Mouse (Mus musculus) liver, embryonic 11.5 days (tissue): ENCODE results near the gene 4933430I17Rik. TPM values are rescaled to one million over a fixed set of nuclear protein-coding genes. Genes with fewer than 3 reads are reported as not detected.
"Not testable (repeated sequence)": the region's sequence is repeated elsewhere in the genome, so short reads cannot be mapped to it uniquely, and the experiment has no call there.

Experiments
- ATAC-seq: fragments of 200-750 bp; cut with Nextera tagmentation; replicated peaks from 2 replicates; pipeline ENCODE4 v1.8.0; 2017; ENCODE audit warnings: moderate number of reproducible peaks, mild to moderate bottlenecking, moderate TSS enrichment, moderate library complexity; ENCODE audit not compliant: low FRiP score
- DNase-seq: peaks from one replicate; pipeline ENCODE4 v3.0.0-alpha.2; 2017; ENCODE audit warnings: low spot score
- H3K27ac ChIP-seq: fragments of 300-500 bp; sonication (generic); 2 replicates; pipeline ENCODE4 v1.5.1; 2014; ENCODE audit warnings: mild to moderate bottlenecking, low read depth, low read length, control low read depth
- H3K27me3 ChIP-seq: fragments of 300-500 bp; sonication (generic); replicated peaks from 2 replicates; pipeline ENCODE4 v1.6.1; 2014; ENCODE audit warnings: low read length, mixed read lengths; ENCODE audit not compliant: control insufficient read depth, insufficient read depth
- H3K36me3 ChIP-seq: fragments of 300-500 bp; sonication (generic); 2 replicates; pipeline ENCODE4 v1.6.1; 2014; ENCODE audit warnings: mild to moderate bottlenecking, low read length, moderate library complexity, mixed read lengths; ENCODE audit not compliant: control insufficient read depth, insufficient read depth
- H3K4me1 ChIP-seq: fragments of 300-500 bp; sonication (generic); replicated peaks from 2 replicates; pipeline ENCODE4 v1.6.1; 2014; ENCODE audit warnings: low read length, mixed read lengths; ENCODE audit not compliant: control insufficient read depth, insufficient read depth
- H3K4me2 ChIP-seq: fragments of 300-500 bp; sonication (generic); 2 replicates; pipeline ENCODE4 v1.6.1; 2014; ENCODE audit warnings: mild to moderate bottlenecking, control low read depth, moderate library complexity
- H3K4me3 ChIP-seq: fragments of 300-500 bp; sonication (generic); 2 replicates; pipeline ENCODE4 v1.5.1; 2014; ENCODE audit warnings: low read depth, low read length, control low read depth
- H3K9ac ChIP-seq: fragments of 300-500 bp; sonication (generic); 2 replicates; pipeline ENCODE4 v1.6.1; 2014; ENCODE audit warnings: low read depth, low read length, control low read depth
- H3K9me3 ChIP-seq: fragments of 300-500 bp; sonication (generic); 2 replicates; pipeline ENCODE4 v1.6.1; 2016; ENCODE audit warnings: low read length, inconsistent platforms, mixed read lengths; ENCODE audit not compliant: control insufficient read depth
- WGBS: fragments of 180-500 bp; shearing (Covaris S2); extraction: QIAGEN DNeasy Blood & Tissue Kit; methylation state at CpG from one replicate; pipeline ENCODE4 v1.1.7; 2014; 5-methylcytosine and 5-hydroxymethylcytosine counted together
- polyA plus RNA-seq: library from polyadenylated mRNA; unstranded; fragments of >200 nt; fragmentation: Nextera tagmentation; extraction: Ambion mirVana; gene quantifications from 2 replicates; pipeline ENCODE4 v1.2.1, GENCODE M21; 2014

4933430I17Rik gene
- polyA plus RNA-seq, 1 experiment from 2014 or later = 0.36 TPM

GRCm38 (mm10) chr4:62593546-62594240 is 68.5 kb downstream of the 4933430I17Rik start:
- H3K4me2 ChIP-seq, ATAC-seq, DNase-seq, H3K9ac ChIP-seq, H3K4me3 ChIP-seq, H3K9me3 ChIP-seq, H3K27me3 ChIP-seq, H3K4me1 ChIP-seq, H3K27ac ChIP-seq, H3K36me3 ChIP-seq: not testable (repeated sequence)
- WGBS = 80% methylated on average over 24 of the region's 24 CpGs

GRCm38 (mm10) chr4:62594442-62594841 is 69.3 kb downstream of the 4933430I17Rik start:
- ATAC-seq (no peak), DNase-seq (no peak)
- Histone ChIP-seq H3K27me3 (no peaks in the 10 kb centered on the region), H3K36me3 (no peaks in the 10 kb centered on the region), H3K9ac (no peak overlapping the region), H3K9me3 (no peaks in the 10 kb centered on the region), H3K27ac (no peak overlapping the region), H3K4me3 (no peak overlapping the region), H3K4me1 (no peaks in the 10 kb centered on the region), H3K4me2 (no peak overlapping the region)
- 82% methylated on average over 5 of the region's 5 CpGs for WGBS

DNA sequence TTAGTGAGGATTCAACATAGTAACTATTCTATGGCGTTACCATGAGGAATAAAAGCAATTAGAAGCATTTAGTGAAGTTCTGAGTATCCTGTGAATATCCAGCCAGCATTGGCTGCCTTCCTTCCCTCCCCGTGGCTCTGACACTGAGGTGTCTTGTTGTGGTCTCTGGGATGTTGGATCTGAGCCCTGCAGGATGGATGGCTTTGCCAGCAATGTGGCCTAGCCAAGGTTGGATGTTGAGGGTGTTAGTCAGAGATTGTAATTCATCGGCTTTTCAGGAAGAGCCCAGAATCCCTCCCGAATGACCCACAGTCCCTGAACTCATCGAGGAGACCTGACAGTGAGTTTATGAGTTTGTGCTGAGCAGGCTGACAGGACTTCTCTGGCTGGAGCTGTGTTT is 70.9 kb downstream of the 4933430I17Rik start:
- WGBS = 64% methylated on average over 5 of the region's 5 CpGs
- no peak for DNase-seq
- Histone ChIP-seq H3K27ac (no peak overlapping the region), H3K27me3 (no peaks in the 10 kb centered on the region), H3K9ac (no peak overlapping the region), H3K36me3 (no peaks in the 10 kb centered on the region), H3K4me2 (no peak overlapping the region), H3K4me1 (no peaks in the 10 kb centered on the region), H3K9me3 (no peaks in the 10 kb centered on the region), H3K4me3 (no peak overlapping the region)
- ATAC-seq = no peak

Other genes starting within 250 kb of the 4933430I17Rik start
- 26.9 and 29.9 TPM in 2 replicates for gene Fkbp15, start 164.8 kb upstream of the 4933430I17Rik start, polyA plus RNA-seq
- gene Slc31a1, start 164.6 kb upstream of the 4933430I17Rik start, polyA plus RNA-seq = 48.6 and 56.8 TPM in 2 replicates
- 155 and 156 TPM in 2 replicates for gene Cdc26, start 116.7 kb upstream of the 4933430I17Rik start, polyA plus RNA-seq
- gene Prpf4, start 116.6 kb upstream of the 4933430I17Rik start, polyA plus RNA-seq = 30.7 and 30.8 TPM in 2 replicates
- gene Rnf183, start 90.1 kb upstream of the 4933430I17Rik start, polyA plus RNA-seq = not detected in 2 replicates
- gene Wdr31, start 54.5 kb upstream of the 4933430I17Rik start, polyA plus RNA-seq = 5.2 and 5.3 TPM in 2 replicates
- gene Bspry, start 45.3 kb upstream of the 4933430I17Rik start, polyA plus RNA-seq = 0.48 and 0.99 TPM in 2 replicates
- gene Hdhd3, start 21.9 kb upstream of the 4933430I17Rik start, polyA plus RNA-seq = 10.1 and 10.9 TPM in 2 replicates
- 468 and 489 TPM in 2 replicates for gene Alad, start 5.5 kb upstream of the 4933430I17Rik start, polyA plus RNA-seq
- gene Pole3, start 301 bp upstream of the 4933430I17Rik start, polyA plus RNA-seq = 102 and 106 TPM in 2 replicates
- gene Rgs3, start 34.5 kb downstream of the 4933430I17Rik start, polyA plus RNA-seq = 9.7 and 12.3 TPM in 2 replicates